Mouse (Mus musculus) heart, postnatal 0 days (tissue): ENCODE measurements around the gene Tspan18.

Source experiments
- CTCF ChIP-seq: IDR thresholded peaks from 2 replicates; pipeline ENCODE4 v1.5.1; 2016; ENCODE audit warnings: antibody characterized with exemption, control low read depth, low read depth
- EP300 ChIP-seq: IDR thresholded peaks from 2 replicates; pipeline ENCODE4 v1.6.1; 2016; ENCODE audit warnings: antibody characterized with exemption, low read depth

DNA sequence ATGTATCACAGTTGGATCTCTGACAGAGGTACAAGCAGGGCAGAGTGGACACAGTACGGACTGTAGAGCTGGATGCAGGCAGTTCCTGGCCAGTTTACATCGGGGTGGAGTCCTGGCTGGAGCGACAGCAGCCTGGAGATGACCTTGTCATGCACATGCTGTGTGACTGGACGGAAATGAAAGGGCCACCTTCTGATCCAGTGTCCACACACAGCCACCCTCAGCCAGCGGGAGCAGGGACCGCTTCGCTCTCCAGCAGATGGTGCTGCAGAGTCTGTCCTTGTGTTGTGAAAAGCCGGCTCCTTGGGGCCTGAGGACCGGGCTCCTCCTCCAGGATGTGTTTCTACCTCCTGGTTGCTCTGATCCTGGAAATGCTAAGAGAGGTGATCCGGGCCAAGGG is 130.6 kb downstream of the Tspan18 start:
- peak; percentile 67 for TF ChIP-seq CTCF
- TF ChIP-seq EP300: no peak
